Mouse (Mus musculus): ENCODE measurements around the gene Zfp931.
"Not testable (repeated sequence)": the region's sequence is repeated elsewhere in the genome, so short reads cannot be mapped to it uniquely, and the experiment has no call there.

The Zfp931 gene

GRCm38 (mm10) chr2:178078166-178078717 is at the start of gene Zfp931:
Gene Zfp931 (minus strand): TSS chr2:178078476.
- not testable (repeated sequence) for DNase-seq (ENCODE audit: low spot score)

GRCm38 (mm10) chr2:178126041-178126820 is 48.0 kb upstream of the Zfp931 start:
- DNase-seq (ENCODE audit: low spot score) = no peak

- DNase-seq (ENCODE audit: low spot score) = no peak
Observed at GRCm38 (mm10) chr2:178125427-178125826, 47.2 kb upstream of the Zfp931 start.

- no peak for DNase-seq (ENCODE audit: low spot score)
Observed at GRCm38 (mm10) chr2:178123466-178123865, 45.2 kb upstream of the Zfp931 start.

GRCm38 (mm10) chr2:178121946-178122665 is 43.8 kb upstream of the Zfp931 start:
- DNase-seq (ENCODE audit: low spot score) = no peak

- DNase-seq (ENCODE audit: low spot score) = no peak
Observed at GRCm38 (mm10) chr2:178121375-178121688, 43.1 kb upstream of the Zfp931 start.

GRCm38 (mm10) chr2:178120651-178121374 is 42.5 kb upstream of the Zfp931 start:
- no peak for DNase-seq (ENCODE audit: low spot score)

- DNase-seq (ENCODE audit: low spot score) = no peak
Observed at GRCm38 (mm10) chr2:178120356-178120645, 42.0 kb upstream of the Zfp931 start.

- DNase-seq (ENCODE audit: low spot score) = no peak
Observed at GRCm38 (mm10) chr2:178119561-178120355, 41.5 kb upstream of the Zfp931 start.

GRCm38 (mm10) chr2:178118801-178119560 is 40.7 kb upstream of the Zfp931 start, which contains the start of gene Phactr3:
Gene Phactr3 (plus strand): TSS chr2:178118975.
- no peak for DNase-seq (ENCODE audit: low spot score)

- DNase-seq (ENCODE audit: low spot score) = no peak
Observed at GRCm38 (mm10) chr2:178117946-178118345, 39.7 kb upstream of the Zfp931 start.

GRCm38 (mm10) chr2:178101957-178102356 is 23.7 kb upstream of the Zfp931 start:
- no peak for DNase-seq (ENCODE audit: low spot score)

GRCm38 (mm10) chr2:178098021-178098420 is 19.7 kb upstream of the Zfp931 start:
- DNase-seq (ENCODE audit: low spot score) = no peak

- no peak for DNase-seq (ENCODE audit: low spot score)
Observed at GRCm38 (mm10) chr2:178089586-178089985, 11.3 kb upstream of the Zfp931 start.

- DNase-seq (ENCODE audit: low spot score) = no peak
Observed at GRCm38 (mm10) chr2:178058195-178058594, 20.1 kb downstream of the Zfp931 start.

GRCm38 (mm10) chr2:178027601-178028000 is 50.7 kb downstream of the Zfp931 start:
- not testable (repeated sequence) for DNase-seq (ENCODE audit: low spot score)

GRCm38 (mm10) chr2:178023861-178024260 is 54.4 kb downstream of the Zfp931 start:
- DNase-seq (ENCODE audit: low spot score) = not testable (repeated sequence)

- peak; percentile 31 for DNase-seq (ENCODE audit: low spot score)
Observed at GRCm38 (mm10) chr2:178023011-178023611, 55.2 kb downstream of the Zfp931 start, which contains the start of gene Zfp971. Gene Zfp971 (plus strand): TSS chr2:178023284.

- DNase-seq (ENCODE audit: low spot score) = not testable (repeated sequence)
Observed at GRCm38 (mm10) chr2:178020773-178021172, 57.5 kb downstream of the Zfp931 start.

- DNase-seq (ENCODE audit: low spot score) = not testable (repeated sequence)
Observed at GRCm38 (mm10) chr2:178019486-178019885, 58.8 kb downstream of the Zfp931 start.
